Mouse (Mus musculus) MEL (cell line): Measurements from ENCODE around the gene Babam2. TPM values are rescaled to one million over a fixed set of nuclear protein-coding genes. Genes with fewer than 3 reads are reported as not detected.

Experiments
- DNase-seq: peaks from one replicate; pipeline ENCODE4 v3.0.0; 2011; ENCODE audit warnings: low read depth, low spot score
- H3K27ac ChIP-seq: 2 replicates; pipeline ENCODE4 v1.5.1; 2012; ENCODE audit warnings: low read depth, mild to moderate bottlenecking, control low read depth, low read length, moderate library complexity; ENCODE audit not compliant: control insufficient read depth
- H3K27me3 ChIP-seq, 2 experiments: fragments of 150-350 bp in 1 of 2; sonication (generic) in 1 of 2; 2 replicates each; pipeline ENCODE4 v1.6.1; 2012; ENCODE audit warnings: low read length in 2 of 2, mild to moderate bottlenecking in 2 of 2, improper control_type of control experiment in 1 of 2, moderate library complexity in 1 of 2; ENCODE audit not compliant: insufficient read depth in 2 of 2, control insufficient read depth in 1 of 2
- H3K36me3 ChIP-seq, 2 experiments: 2 replicates each; pipeline ENCODE4 v1.6.1; 2012 to 2014; ENCODE audit warnings: low read length in 2 of 2, improper control_type of control experiment in 1 of 2, inconsistent platforms in 1 of 2, mild to moderate bottlenecking in 1 of 2; ENCODE audit not compliant: insufficient read depth in 2 of 2, control insufficient read depth in 1 of 2
- H3K4me1 ChIP-seq, 2 experiments: fragments of 150-350 bp in 1 of 2; sonication (generic) in 1 of 2; 2 replicates each; pipeline ENCODE4 v1.6.1; 2012; ENCODE audit warnings: low read length in 2 of 2, improper control_type of control experiment in 1 of 2, mild to moderate bottlenecking in 1 of 2; ENCODE audit not compliant: insufficient read depth in 2 of 2, control insufficient read depth in 1 of 2
- H3K4me3 ChIP-seq, 2 experiments: fragments of 150-350 bp in 1 of 2; sonication (generic) in 1 of 2; 2 replicates each; pipeline ENCODE4 v1.5.1; 2012; ENCODE audit warnings: low read depth in 2 of 2, low read length in 2 of 2, mild to moderate bottlenecking in 2 of 2, moderate library complexity in 2 of 2, control low read depth in 1 of 2, improper control_type of control experiment in 1 of 2; ENCODE audit not compliant: control insufficient read depth in 1 of 2, insufficient read depth in 1 of 2
- H3K79me2 ChIP-seq: 2 replicates; pipeline ENCODE4 v1.6.1; 2012; ENCODE audit warnings: mild to moderate bottlenecking, low read length, moderate library complexity; ENCODE audit not compliant: control insufficient read depth, poor library complexity, insufficient read depth
- H3K9ac ChIP-seq: 2 replicates; pipeline ENCODE4 v1.6.1; 2012; ENCODE audit warnings: low read depth, mild to moderate bottlenecking, control low read depth, low read length, moderate library complexity; ENCODE audit not compliant: control insufficient read depth, poor library complexity, severe bottlenecking
- H3K9me3 ChIP-seq: fragments of 150-350 bp; sonication (generic); replicated peaks from 2 replicates; pipeline ENCODE4 v1.6.1; 2012; ENCODE audit warnings: mild to moderate bottlenecking, low read length, improper control_type of control experiment, moderate library complexity; ENCODE audit not compliant: insufficient read depth
- CTCF ChIP-seq, 3 experiments: IDR thresholded peaks in 2 of 3; conservative IDR thresholded peaks in 1 of 3; 2 replicates each; pipeline ENCODE4 v1.5.1; 2011 to 2012; ENCODE audit warnings: low read length in 3 of 3, low read depth in 2 of 3, mild to moderate bottlenecking in 2 of 3, improper control_type of control experiment in 1 of 3, inconsistent platforms in 1 of 3, mixed read lengths in 1 of 3, moderate library complexity in 1 of 3; ENCODE audit not compliant: control insufficient read depth in 1 of 3, insufficient read depth in 1 of 3, poor library complexity in 1 of 3, severe bottlenecking in 1 of 3
- ETS1 ChIP-seq: IDR thresholded peaks from 2 replicates; pipeline ENCODE4 v1.6.1; 2012; ENCODE audit warnings: low read depth, mild to moderate bottlenecking, inconsistent platforms, low read length, improper control_type of control experiment, moderate library complexity
- HCFC1 ChIP-seq: IDR thresholded peaks from 2 replicates; pipeline ENCODE4 v1.6.1; 2012; ENCODE audit warnings: low read depth, mild to moderate bottlenecking, inconsistent platforms, low read length, improper control_type of control experiment, moderate library complexity
- JUND ChIP-seq: IDR thresholded peaks from 2 replicates; pipeline ENCODE4 v1.6.1; 2011; ENCODE audit warnings: low read depth, mild to moderate bottlenecking, improper control_type of control experiment, low read length
- KAT2A ChIP-seq: conservative IDR thresholded peaks from 2 replicates; pipeline ENCODE4 v1.6.1; 2012; ENCODE audit warnings: low read depth, low read length, improper control_type of control experiment, inconsistent platforms
- MAFK ChIP-seq: IDR thresholded peaks from 2 replicates; pipeline ENCODE4 v1.6.1; 2011; ENCODE audit warnings: low read depth, mild to moderate bottlenecking, low read length, improper control_type of control experiment, borderline replicate concordance
- MXI1 ChIP-seq: IDR thresholded peaks from 2 replicates; pipeline ENCODE4 v1.6.1; 2011; ENCODE audit warnings: mild to moderate bottlenecking, low read depth, low read length, improper control_type of control experiment
- MYC ChIP-seq: IDR thresholded peaks from 2 replicates; pipeline ENCODE4 v1.6.1; 2011; ENCODE audit warnings: low read depth, mild to moderate bottlenecking, low read length, improper control_type of control experiment, moderate library complexity
- NELFE ChIP-seq: IDR thresholded peaks from 2 replicates; pipeline ENCODE4 v1.6.1; 2011; ENCODE audit warnings: low read depth, low read length, improper control_type of control experiment
- POLR2AphosphoS2 ChIP-seq: IDR thresholded peaks from 2 replicates; pipeline ENCODE4 v1.6.1; 2011; ENCODE audit warnings: low read length, improper control_type of control experiment
- POLR2AphosphoS5 ChIP-seq: IDR thresholded peaks from 2 replicates; pipeline ENCODE4 v1.6.1; 2012; ENCODE audit warnings: low read depth, borderline replicate concordance, mild to moderate bottlenecking, inconsistent platforms, low read length, moderate library complexity, mixed read lengths
- RAD21 ChIP-seq: IDR thresholded peaks from 2 replicates; pipeline ENCODE4 v1.6.1; 2011; ENCODE audit warnings: mild to moderate bottlenecking, low read depth, low read length, improper control_type of control experiment
- TCF12 ChIP-seq: IDR thresholded peaks from 2 replicates; pipeline ENCODE4 v1.6.1; 2014; ENCODE audit warnings: low read depth, mild to moderate bottlenecking, inconsistent platforms, low read length, improper control_type of control experiment, moderate library complexity
- UBTF ChIP-seq: IDR thresholded peaks from 2 replicates; pipeline ENCODE4 v1.6.1; 2012; ENCODE audit warnings: low read depth, mild to moderate bottlenecking, inconsistent platforms, low read length, improper control_type of control experiment, moderate library complexity, borderline replicate concordance; ENCODE audit not compliant: insufficient read depth
- USF1 ChIP-seq: IDR thresholded peaks from 2 replicates; pipeline ENCODE4 v1.6.1; 2014; ENCODE audit warnings: low read depth, mild to moderate bottlenecking, inconsistent platforms, low read length, improper control_type of control experiment, moderate library complexity
- USF2 ChIP-seq, 2 experiments: IDR thresholded peaks; 2 replicates each; pipeline ENCODE4 v1.6.1; 2011 to 2012; ENCODE audit warnings: improper control_type of control experiment in 2 of 2, low read length in 2 of 2, borderline replicate concordance in 1 of 2, inconsistent platforms in 1 of 2, low read depth in 1 of 2, mild to moderate bottlenecking in 1 of 2; ENCODE audit not compliant: insufficient read depth in 1 of 2
- ZC3H11A ChIP-seq: IDR thresholded peaks from 2 replicates; pipeline ENCODE4 v1.6.1; 2012; ENCODE audit warnings: low read depth, mild to moderate bottlenecking, inconsistent platforms, low read length, improper control_type of control experiment
- polyA plus RNA-seq, 2 experiments: library from polyadenylated mRNA; stranded (reverse) in 1 of 2; unstranded in 1 of 2; fragments of >175 nt in 1 of 2; fragments of >200 nt in 1 of 2; gene quantifications; 2 replicates each; pipeline versions ENCODE4 v1.2.1 to v1.2.4; 2012; ENCODE audit warnings: low replicate concordance in 2 of 2, low read depth in 1 of 2; ENCODE audit not compliant: insufficient read length in 2 of 2, insufficient read depth in 1 of 2, missing spikeins in 1 of 2
- total RNA-seq: library from RNA; depleted of rRNA; stranded (reverse); fragments of 300-350 nt; gene quantifications from 2 replicates; pipeline ENCODE4 v1.2.3, GENCODE M21; 2012

The Babam2 gene
- total and polyA plus RNA-seq, 3 experiments = 43.3 to 86.6 TPM; not detected in 1

DNA sequence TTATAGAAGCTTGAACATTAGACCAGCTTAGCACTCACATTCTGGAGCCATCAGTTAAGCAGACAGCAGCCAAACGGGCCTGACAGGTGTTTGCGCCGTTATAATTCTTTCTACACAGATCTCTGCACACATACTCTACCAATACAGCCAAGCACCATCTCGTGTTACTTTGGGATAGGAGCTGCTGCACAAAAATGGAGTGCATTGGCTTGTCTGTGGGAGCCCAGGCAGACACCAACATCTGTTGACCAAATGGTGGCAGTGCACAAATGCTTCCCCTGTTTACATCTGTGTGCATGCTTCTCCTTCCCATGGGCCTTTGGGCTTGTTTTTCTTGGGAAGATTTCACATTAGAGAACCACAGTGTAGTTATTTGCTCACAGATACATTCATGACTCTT, 249.7 kb downstream of the Babam2 start:
- Histone ChIP-seq H3K9me3 (no peaks in the 10 kb centered on the region), H3K79me2 (no peaks in the 10 kb centered on the region), H3K9ac (no peak overlapping the region), H3K4me1 (no peaks in the 10 kb centered on the region), H3K27me3 (no peaks in the 10 kb centered on the region), H3K4me3 (no peak overlapping the region), H3K36me3 (no peaks in the 10 kb centered on the region), H3K27ac (no peak overlapping the region)
- DNase-seq = no peak
- TF ChIP-seq NELFE (no peak), KAT2A (no peak), JUND (no peak), POLR2AphosphoS2 (no peak), ZC3H11A (no peak), MYC (no peak), RAD21 (no peak)

DNA sequence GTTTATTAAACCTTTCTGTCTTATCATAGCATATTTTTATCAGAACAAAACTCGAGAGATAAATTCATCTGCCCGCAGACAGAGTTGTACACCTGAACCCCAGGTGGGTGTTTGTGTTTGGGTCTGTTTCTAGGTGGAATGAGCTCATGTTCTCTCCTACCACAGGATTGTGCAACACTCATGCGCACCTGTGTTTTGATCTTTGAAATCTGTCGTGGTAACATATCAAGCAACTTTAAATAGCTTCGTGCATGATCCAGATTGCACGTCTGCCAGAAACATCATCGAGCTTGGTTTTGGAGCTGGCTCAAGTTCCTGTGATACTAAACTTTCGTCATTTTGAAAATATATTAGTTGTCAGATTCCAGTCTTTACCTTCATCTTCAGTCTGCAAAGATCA, 251.9 kb downstream of the Babam2 start:
- Histone ChIP-seq H3K79me2 (no peaks in the 10 kb centered on the region), H3K9ac (no peak overlapping the region), H3K4me1 (no peaks in the 10 kb centered on the region), H3K27me3 (no peaks in the 10 kb centered on the region), H3K36me3 (no peaks in the 10 kb centered on the region), H3K27ac (no peak overlapping the region), H3K4me3 (no peak overlapping the region)
- DNase-seq = no peak
- TF ChIP-seq TCF12 (no peak), MXI1 (no peak), USF1 (no peak), UBTF (no peak), HCFC1 (no peak), ETS1 (no peak), USF2 (IDR thresholded peaks at IDR 0.05; ENCODE audit: borderline replicate concordance in 1 of 2, insufficient read depth in 1 of 2, low read depth in 1 of 2, low read length in 2 of 2) (no peak), POLR2AphosphoS5 (no peak), MAFK (no peak), CTCF (IDR thresholded peaks at IDR 0.05 in 2 of 3, conservative IDR thresholded peaks at IDR 0.05 in 1 of 3; ENCODE audit: control insufficient read depth in 1 of 3, insufficient read depth in 1 of 3, low read depth in 2 of 3, low read length in 3 of 3, poor library complexity in 1 of 3, severe bottlenecking in 1 of 3) (no peak)
- TF ChIP-seq, all 39 proteins: peak for 0
- no peaks in the 10 kb centered on the region for H3K9me3 ChIP-seq
